Mouse (Mus musculus): Measurements from ENCODE around the gene Vmn1r46. TPM values are rescaled to one million over a fixed set of nuclear protein-coding genes. Genes with fewer than 3 reads are reported as not detected.
"Not testable (repeated sequence)": the region's sequence is repeated elsewhere in the genome, so short reads cannot be mapped to it uniquely, and the experiment has no call there.

Vmn1r46 gene
- under 0.01 TPM in 1 of 2 replicates, not detected in the other for polyA plus RNA-seq (2012)

GRCm38 (mm10) chr6:89969013-89969412, at the start of gene Vmn1r46:
Gene Vmn1r46 (plus strand): TSS chr6:89969313.
- Histone ChIP-seq H3K4me1 (ENCODE audit: control insufficient read depth) (no peaks in the 10 kb centered on the region), H3K4me3 (replicated peaks) (no peak within 1 kb of the TSS), H3K9me3 (ENCODE audit: control insufficient read depth, low read length) (peaks cover 6% of the 10 kb centered on the region), H3K36me3 (ENCODE audit: control insufficient read depth) (no peaks in the 10 kb centered on the region), H3K27me3 (ENCODE audit: control insufficient read depth) (no peaks in the 10 kb centered on the region)
- TF ChIP-seq TAL1 (IDR thresholded peaks at IDR 0.05; ENCODE audit: low read length) (no peak), GATA1 (IDR thresholded peaks at IDR 0.05; ENCODE audit: low read length) (no peak)

- not testable (repeated sequence) for H3K9me3 ChIP-seq (ENCODE audit: control insufficient read depth, low read length); H3K27me3 ChIP-seq (ENCODE audit: control insufficient read depth); H3K4me1 ChIP-seq (ENCODE audit: control insufficient read depth); H3K4me3 ChIP-seq (replicated peaks); H3K36me3 ChIP-seq (ENCODE audit: control insufficient read depth)
Measured at GRCm38 (mm10) chr6:89940498-89940897, 28.6 kb upstream of the Vmn1r46 start, which contains the start of gene Vmn1r45. Gene Vmn1r45 (minus strand): TSS chr6:89940598.

- no peaks in the 10 kb centered on the region for H3K4me1 ChIP-seq (ENCODE audit: control insufficient read depth)
- TF ChIP-seq GATA1 (IDR thresholded peaks at IDR 0.05; ENCODE audit: low read length) = no peak
- TF ChIP-seq TAL1 (IDR thresholded peaks at IDR 0.05; ENCODE audit: low read length) = no peak
- H3K9me3 ChIP-seq (ENCODE audit: control insufficient read depth, low read length) = peaks cover 6% of the 10 kb centered on the region
- no peak overlapping the region for H3K4me3 ChIP-seq (replicated peaks)
- no peaks in the 10 kb centered on the region for H3K27me3 ChIP-seq (ENCODE audit: control insufficient read depth)
- H3K36me3 ChIP-seq (ENCODE audit: control insufficient read depth) = no peaks in the 10 kb centered on the region
Measured at GRCm38 (mm10) chr6:89940926-89941325, 28.2 kb upstream of the Vmn1r46 start.

- H3K9me3 ChIP-seq (ENCODE audit: control insufficient read depth, low read length) = peaks cover 7% of the 10 kb centered on the region
- no peaks in the 10 kb centered on the region for H3K4me1 ChIP-seq (ENCODE audit: control insufficient read depth)
- H3K27me3 ChIP-seq (ENCODE audit: control insufficient read depth) = no peaks in the 10 kb centered on the region
- no peak overlapping the region for H3K4me3 ChIP-seq (replicated peaks)
- TF ChIP-seq TAL1 (IDR thresholded peaks at IDR 0.05; ENCODE audit: low read length) (no peak), GATA1 (IDR thresholded peaks at IDR 0.05; ENCODE audit: low read length) (no peak)
- no peaks in the 10 kb centered on the region for H3K36me3 ChIP-seq (ENCODE audit: control insufficient read depth)
Measured at GRCm38 (mm10) chr6:89953556-89953955, 15.6 kb upstream of the Vmn1r46 start.

- Histone ChIP-seq H3K4me1 (ENCODE audit: control insufficient read depth) (no peaks in the 10 kb centered on the region), H3K4me3 (replicated peaks) (no peak overlapping the region), H3K36me3 (ENCODE audit: control insufficient read depth) (no peaks in the 10 kb centered on the region), H3K9me3 (ENCODE audit: control insufficient read depth, low read length) (no peaks in the 10 kb centered on the region; the same call in 1 of the 2 replicates), H3K27me3 (ENCODE audit: control insufficient read depth) (no peaks in the 10 kb centered on the region)
- TF ChIP-seq TAL1 (IDR thresholded peaks at IDR 0.05; ENCODE audit: low read length) = no peak
- TF ChIP-seq GATA1 (IDR thresholded peaks at IDR 0.05; ENCODE audit: low read length) = no peak
Measured at GRCm38 (mm10) chr6:89966341-89966740, 2.8 kb upstream of the Vmn1r46 start.

- H3K4me1 ChIP-seq (ENCODE audit: control insufficient read depth) = no peaks in the 10 kb centered on the region
- no peaks in the 10 kb centered on the region for H3K27me3 ChIP-seq (ENCODE audit: control insufficient read depth)
- peaks cover 7% of the 10 kb centered on the region for H3K9me3 ChIP-seq (ENCODE audit: control insufficient read depth, low read length)
- no peaks in the 10 kb centered on the region for H3K36me3 ChIP-seq (ENCODE audit: control insufficient read depth)
- no peak overlapping the region for H3K4me3 ChIP-seq (replicated peaks)
- TF ChIP-seq GATA1 (IDR thresholded peaks at IDR 0.05; ENCODE audit: low read length) = no peak
- no peak for TF ChIP-seq TAL1 (IDR thresholded peaks at IDR 0.05; ENCODE audit: low read length)
Measured at GRCm38 (mm10) chr6:89985989-89986388, 16.9 kb downstream of the Vmn1r46 start.

- not testable (repeated sequence) for H3K9me3 ChIP-seq (ENCODE audit: control insufficient read depth, low read length)
Measured at GRCm38 (mm10) chr6:90015847-90016246, 46.7 kb downstream of the Vmn1r46 start, which contains the start of gene Vmn1r47. Gene Vmn1r47 (plus strand): TSS chr6:90016147.

More at GRCm38 (mm10) chr6:90015847-90016246, 46.7 kb downstream of the Vmn1r46 start, which contains the start of gene Vmn1r47:
- not testable (repeated sequence) for H3K4me1 ChIP-seq (ENCODE audit: control insufficient read depth); H3K27me3 ChIP-seq (ENCODE audit: control insufficient read depth); H3K4me3 ChIP-seq (replicated peaks); H3K36me3 ChIP-seq (ENCODE audit: control insufficient read depth)

Other genes starting within 250 kb of the Vmn1r46 start
- gene Vmn1r41, start 228.5 kb upstream of the Vmn1r46 start, polyA plus RNA-seq (2012) = not detected in 2 replicates
- not detected in 2 replicates for gene Vmn1r42, start 92.9 kb upstream of the Vmn1r46 start, polyA plus RNA-seq (2012)
- under 0.01 TPM in 1 of 2 replicates, not detected in the other for gene Vmn1r43, start 92.9 kb upstream of the Vmn1r46 start, polyA plus RNA-seq (2012)
- not detected in 2 replicates for gene Vmn1r44, start 85.7 kb upstream of the Vmn1r46 start, polyA plus RNA-seq (2012)
- not detected in 2 replicates for gene Vmn1r45, start 28.7 kb upstream of the Vmn1r46 start, polyA plus RNA-seq (2012)
- gene Vmn1r47, start 46.8 kb downstream of the Vmn1r46 start, polyA plus RNA-seq (2012) = 0.01 TPM in 1 of 2 replicates, not detected in the other
- not detected in 2 replicates for gene Vmn1r48, start 67.5 kb downstream of the Vmn1r46 start, polyA plus RNA-seq (2012)
- gene Vmn1r49, start 109.2 kb downstream of the Vmn1r46 start, polyA plus RNA-seq (2012) = 0.01 TPM in 1 of 2 replicates, not detected in the other
- gene Vmn1r50, start 132.1 kb downstream of the Vmn1r46 start, polyA plus RNA-seq (2012) = not detected in 2 replicates
- not detected in 2 replicates for gene Vmn1r51, start 153.3 kb downstream of the Vmn1r46 start, polyA plus RNA-seq (2012)
- gene Vmn1r52, start 205.5 kb downstream of the Vmn1r46 start, polyA plus RNA-seq (2012) = not detected in 2 replicates
- not detected in 2 replicates for gene V1ra8, start 233.5 kb downstream of the Vmn1r46 start, polyA plus RNA-seq (2012)